Mouse (Mus musculus) WW6 (cell line): ENCODE measurements around the gene March6.

Experiments used
- DNase-seq: peaks from one replicate; pipeline ENCODE4 v3.0.0-alpha.2; 2013; ENCODE audit warnings: low read depth, low spot score

The March6 gene

GRCm38 (mm10) chr15:31542013-31542958 lies 11.4 kb upstream of the March6 start:
- no peak for DNase-seq

DNA sequence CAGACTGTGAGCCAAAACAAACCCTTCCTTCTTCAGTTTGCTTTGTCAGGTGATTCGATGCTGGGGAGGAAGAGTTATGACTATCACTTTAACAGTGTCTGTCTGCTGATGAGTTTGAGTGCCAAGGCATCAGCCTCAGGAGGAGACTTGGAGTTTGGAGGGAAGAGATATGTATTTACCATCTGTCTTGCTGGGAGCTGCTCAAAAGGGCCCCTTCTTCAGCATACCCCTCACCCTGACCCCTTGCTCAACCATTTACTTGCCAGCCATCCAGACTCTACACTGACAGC lies 9.6 kb upstream of the March6 start:
- DNase-seq: no peak

- no peak for DNase-seq
Measured at GRCm38 (mm10) chr15:31539643-31540512, 9.0 kb upstream of the March6 start.

GRCm38 (mm10) chr15:31538346-31538745 lies 7.5 kb upstream of the March6 start:
- DNase-seq: no peak

DNA sequence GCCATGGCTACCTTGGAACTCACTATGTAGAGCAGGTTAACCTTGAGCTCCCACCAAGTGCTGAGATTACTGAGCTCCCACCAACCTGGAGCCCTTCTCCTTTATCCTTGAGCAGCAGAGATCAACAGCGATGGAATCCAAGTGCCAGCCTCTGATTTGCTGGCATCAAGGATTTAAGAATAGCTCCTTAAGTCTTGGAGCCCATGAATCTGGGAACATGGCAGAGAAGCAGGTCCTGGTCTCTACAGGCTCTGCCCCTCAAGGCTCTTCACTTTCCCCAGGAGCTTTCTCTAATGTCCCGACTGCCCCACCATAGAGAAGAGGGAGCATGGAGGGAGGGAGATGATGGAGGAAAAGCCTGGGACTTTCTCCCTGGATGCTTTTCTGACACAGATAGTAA lies 6.9 kb upstream of the March6 start:
- no peak for DNase-seq

DNA sequence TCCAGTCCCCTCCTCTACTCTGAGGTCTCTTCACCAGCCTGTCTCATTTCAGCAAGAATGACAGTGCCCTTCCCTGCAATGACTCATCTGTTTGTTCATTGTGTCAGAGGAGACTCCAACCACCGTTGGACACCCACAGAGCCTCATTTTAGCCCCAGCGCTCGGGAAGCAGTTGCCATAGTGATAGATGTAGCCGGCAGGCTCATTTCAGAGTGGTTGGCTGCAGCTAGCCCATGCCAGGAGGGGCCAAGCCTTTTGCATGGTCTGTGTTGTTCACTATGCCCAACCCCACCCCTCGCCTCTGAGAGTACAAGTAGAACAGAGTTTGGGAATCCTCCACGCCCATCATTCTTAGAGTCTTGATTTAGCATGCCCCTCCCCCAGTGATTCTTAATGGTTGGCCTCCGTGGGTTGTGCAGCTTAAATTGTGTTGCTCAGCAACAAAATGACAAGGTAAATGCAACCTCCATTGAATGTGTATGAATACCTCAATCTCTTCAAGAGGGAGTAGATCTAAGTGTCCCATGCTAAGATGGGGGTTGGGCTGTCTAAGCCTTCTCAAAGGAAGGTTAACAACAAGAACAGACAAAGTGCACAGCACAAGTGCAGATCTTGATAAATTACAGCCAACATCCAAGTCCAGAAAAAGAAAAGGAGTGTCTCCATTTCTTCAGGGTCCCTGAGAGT lies 5.3 kb upstream of the March6 start:
- no peak for DNase-seq

DNA sequence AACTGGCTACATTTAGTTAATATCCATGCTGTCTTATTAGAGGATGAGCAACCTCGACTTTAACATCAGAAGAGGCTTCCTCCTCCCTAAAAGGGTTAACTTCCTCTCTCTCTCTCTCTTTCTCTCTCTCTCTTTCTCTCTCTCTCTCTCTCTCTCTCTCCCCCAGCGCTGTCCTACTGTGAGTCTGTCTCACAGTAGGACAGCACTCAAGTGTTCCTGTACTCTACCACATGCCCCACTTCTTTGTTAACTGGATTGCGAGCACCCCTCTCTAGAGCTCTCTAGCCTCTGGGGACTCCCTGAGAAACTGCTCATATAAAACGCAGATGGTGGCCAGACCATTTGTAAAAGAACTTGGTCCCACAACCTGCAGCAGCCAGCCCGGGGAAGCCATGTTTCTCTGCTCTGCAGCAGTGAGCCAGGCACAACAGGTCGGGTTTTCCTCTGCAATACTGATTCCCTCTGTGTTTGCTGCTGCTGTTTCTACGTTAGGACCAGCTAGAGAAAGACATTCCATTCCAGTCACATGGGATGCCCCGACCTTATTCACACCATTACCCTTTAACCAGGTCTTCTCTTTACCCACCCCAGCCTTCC lies 4.5 kb upstream of the March6 start:
- no peak for DNase-seq

DNA sequence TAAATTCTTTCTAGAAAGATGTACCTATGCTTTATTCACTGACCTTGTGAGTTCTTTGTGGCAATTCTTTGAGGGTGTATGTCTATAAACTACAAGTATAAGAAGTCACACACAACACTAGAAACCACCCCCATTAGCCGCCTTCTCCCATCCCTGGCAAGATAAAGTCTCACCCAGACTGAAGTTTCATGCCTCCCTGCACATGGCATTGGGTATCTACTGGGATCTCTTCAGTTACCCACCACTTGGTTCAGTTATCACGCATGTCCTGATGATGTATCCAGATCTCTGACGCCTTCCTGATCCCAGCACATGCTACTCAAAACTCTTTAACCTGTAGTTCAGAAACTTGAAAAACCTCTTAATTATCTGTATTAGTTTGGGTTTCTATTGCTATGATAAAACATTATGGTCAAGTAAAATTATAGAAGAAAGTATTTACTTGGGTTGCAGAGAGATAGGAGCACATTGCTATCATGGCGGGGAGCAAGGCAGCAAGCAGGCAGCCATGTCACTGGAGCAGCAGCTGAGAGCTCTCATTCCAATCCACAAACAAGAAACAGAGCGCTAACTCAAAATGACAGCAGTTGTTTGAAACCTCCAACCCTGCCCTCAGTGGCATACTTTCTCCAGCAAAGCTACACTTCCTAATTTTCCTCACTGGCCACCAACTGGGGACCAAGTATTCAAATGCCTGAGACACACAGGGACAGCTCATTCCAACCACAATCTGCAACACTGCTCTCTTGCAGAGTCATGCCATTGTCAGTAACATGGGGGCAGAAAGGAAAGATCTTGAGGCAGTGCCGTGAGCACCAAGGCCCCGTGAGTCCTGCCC lies 3.8 kb upstream of the March6 start:
- no peak for DNase-seq

DNA sequence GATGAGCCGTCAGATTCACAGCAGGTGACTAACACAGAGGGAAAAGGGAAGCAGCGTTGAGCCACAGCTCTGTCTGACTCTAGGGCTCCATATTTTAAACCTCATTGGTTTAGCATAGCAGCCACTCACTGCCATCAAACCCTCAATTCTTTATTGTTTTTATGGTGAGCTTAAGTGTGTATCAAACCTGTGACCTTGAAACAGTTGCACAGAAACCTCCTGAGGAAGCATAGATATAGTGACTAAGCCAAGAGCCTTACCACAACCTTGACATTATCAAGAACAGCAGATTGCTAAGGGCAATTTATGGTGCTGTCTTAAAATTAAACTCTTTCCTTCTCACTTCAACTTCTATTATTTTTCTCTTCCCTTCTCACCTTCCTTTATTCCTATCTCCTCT lies 2.7 kb upstream of the March6 start:
- DNase-seq: no peak

DNA sequence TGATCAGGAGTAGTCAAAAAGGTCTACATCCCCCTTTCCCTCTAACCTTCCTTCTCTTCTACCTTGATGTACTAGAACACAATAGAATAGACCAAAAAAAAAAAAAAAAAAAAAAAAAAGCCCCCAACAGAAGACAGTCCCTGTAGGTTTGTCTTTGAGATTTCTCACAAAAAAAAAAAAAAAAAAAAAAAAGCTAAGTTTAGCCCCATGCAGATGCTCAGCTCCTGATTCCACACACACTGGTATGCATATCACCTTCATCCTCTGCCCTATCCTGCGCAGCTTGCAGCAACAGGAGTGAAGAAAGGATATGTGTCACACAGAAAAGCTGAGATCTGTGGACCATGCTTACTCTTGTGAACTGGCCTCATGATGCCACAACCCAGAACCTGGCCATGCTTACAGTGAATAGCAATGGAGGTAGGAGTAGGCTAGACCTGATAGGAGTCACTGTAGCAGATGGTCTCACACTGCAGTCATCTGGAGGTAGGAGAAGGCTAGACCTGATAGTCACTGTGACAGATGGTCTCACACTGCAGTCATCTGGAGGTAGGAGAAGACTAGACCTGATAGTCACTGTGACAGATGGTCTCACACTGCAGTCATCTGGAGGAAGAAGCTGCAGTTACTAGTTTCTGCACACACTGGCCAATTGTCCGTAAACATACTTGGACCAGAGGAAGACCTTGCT lies 1.6 kb upstream of the March6 start:
- DNase-seq: no peak

- no peak for DNase-seq
Measured at GRCm38 (mm10) chr15:31531446-31532330, 835 bp upstream of the March6 start.

DNA sequence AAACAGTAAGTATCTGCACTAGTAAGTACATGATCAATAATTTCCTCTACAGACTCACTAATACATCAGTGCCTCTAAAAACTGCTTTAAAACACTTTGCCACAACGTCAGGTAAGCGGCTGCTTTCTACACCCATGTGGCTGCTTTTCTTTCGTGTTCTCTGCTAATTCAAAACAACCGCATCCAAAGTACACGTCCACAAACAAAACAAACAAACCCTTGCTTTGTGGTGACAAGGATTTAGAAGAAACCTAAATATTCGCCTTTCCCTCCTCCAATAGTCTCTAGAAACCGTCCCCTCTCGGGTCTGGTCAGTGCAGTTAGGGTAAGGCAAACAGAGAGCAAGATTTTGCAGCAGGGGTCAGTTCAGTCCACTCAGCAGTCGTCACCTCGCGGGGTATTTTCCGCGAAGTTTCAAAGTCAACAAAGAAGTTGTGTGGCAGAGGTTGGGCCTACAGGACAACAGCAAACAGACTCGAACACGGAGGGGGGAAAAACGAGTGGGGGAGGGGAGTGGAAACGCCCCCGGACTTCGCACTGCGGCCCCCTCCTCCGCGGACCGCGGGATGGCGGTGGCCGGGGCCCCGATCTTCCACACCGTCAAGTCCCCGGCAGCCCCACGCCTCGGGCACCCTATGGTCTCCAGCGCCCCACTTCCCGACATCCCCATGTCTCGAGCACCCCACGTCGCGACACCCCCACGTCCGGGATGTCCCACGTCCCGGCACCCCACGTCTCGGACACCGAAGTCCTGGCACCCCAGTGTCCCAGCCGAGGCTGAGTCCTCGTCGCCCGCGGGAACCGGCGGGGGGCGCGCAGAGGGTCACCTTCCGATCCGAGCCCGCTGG lies 818 bp downstream of the March6 start:
- no peak for DNase-seq

DNA sequence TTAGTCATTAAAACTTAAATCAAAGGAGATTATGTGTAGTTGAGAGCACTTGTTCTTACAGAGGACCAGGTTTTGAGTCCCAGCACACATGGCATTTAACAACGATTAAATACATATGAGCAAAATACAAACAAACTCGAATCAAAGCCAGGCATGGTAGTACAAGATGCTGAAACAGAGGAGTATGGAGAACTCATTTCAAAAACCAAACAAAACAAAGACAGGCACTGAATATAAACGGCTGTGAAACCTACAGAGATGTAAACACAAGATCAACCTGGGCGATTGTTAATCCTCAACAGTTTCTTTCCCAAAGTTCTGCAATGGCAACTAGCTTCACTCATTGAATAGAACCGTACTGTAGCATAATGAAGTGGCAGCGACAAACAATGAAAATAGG lies 1.8 kb downstream of the March6 start:
- no peak for DNase-seq

DNA sequence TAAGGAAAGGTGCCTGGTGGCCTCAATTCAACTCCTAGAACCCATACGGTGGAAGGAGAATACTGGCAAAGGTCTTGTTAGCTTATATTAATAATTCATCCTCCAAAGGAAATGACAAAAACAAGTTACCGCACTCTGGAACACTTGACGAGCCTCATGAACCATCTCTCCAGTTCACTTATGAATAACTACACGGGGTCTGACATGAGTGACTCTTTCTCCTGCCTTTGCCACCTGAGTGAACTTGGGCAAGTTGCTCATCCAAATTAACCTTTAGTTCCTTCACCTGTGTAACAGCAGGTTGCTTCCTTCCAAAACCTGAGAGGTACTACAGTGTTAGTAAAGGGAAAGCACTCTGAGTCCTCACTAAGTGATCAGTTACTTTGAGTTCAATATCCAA lies 2.4 kb downstream of the March6 start:
- no peak for DNase-seq

DNA sequence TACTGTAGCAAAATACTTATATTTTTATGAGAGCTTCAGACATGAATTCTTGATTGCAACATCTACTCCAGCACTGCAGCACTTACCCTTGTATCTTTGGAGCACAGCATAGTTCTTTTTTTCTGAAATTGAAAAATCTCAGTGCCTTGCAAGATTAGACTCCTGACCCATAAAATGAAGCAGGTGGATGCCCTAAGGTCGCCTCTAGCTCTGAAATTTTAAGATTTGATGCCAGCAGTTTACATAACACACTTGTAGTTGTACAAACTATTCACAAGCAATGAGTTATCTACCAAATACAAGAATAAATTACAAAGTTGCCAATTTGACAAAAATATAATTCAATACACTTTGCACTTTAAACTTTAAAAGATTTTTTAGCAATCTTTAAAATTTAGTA lies 4.4 kb downstream of the March6 start:
- DNase-seq: no peak

DNA sequence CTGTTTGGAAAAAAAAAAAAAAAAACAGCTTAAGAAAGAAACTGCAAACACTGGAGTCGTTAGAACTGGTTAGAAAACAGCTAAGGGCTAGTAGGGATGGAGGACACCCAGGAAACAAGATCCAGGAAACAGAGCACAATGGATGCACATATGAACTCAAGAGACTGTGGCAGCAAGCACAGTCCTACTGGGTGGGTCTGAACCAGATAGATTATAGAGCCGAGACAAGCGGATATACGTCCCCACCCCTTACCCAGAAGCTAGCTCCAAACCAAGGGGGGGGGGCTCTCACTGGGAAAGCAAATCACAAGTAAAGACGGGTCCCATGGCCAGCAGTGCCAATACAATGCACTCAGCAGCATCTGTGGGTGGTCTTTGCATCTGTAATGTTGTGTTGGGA lies 11.9 kb downstream of the March6 start:
- no peak for DNase-seq

- DNase-seq: no peak
Measured at GRCm38 (mm10) chr15:31518371-31518770, 12.5 kb downstream of the March6 start.

GRCm38 (mm10) chr15:31517186-31517585 lies 13.7 kb downstream of the March6 start:
- no peak for DNase-seq
